Mouse (Mus musculus) neutrophil, adult 83 days (primary cell): Measurements from ENCODE around the gene Ube2dnl1. TPM values are rescaled to one million over a fixed set of nuclear protein-coding genes. Genes with fewer than 3 reads are reported as not detected.

ENCODE experiments used
- total RNA-seq, 2 experiments: library from RNA; stranded (reverse); gene quantifications; one replicate each; pipeline ENCODE4 v1.2.4; 2023

Ube2dnl1 gene
- total RNA-seq, result not detected

DNA sequence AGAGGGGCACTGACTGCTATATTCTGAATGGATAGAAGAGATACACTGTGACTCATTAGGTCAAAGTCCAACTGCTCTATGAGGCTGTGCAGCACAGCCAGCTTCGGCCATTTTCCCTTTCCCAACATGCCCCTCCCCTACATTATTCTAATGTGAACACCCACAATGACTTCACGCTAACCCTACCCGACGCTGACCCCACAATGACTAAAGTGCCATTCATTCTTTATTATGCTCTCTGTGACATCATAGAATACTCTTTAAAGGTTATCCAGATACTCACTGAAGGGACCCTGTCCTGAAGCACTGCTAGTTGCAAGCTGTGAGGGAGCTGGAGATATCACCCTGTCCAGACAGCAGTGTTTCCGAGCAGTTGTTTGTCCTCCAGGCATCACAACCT lies at the start of gene Ube2dnl1:
Ube2dnl1 (plus strand) TSS at position 301 of the 400 bp plus-strand sequence.

DNA sequence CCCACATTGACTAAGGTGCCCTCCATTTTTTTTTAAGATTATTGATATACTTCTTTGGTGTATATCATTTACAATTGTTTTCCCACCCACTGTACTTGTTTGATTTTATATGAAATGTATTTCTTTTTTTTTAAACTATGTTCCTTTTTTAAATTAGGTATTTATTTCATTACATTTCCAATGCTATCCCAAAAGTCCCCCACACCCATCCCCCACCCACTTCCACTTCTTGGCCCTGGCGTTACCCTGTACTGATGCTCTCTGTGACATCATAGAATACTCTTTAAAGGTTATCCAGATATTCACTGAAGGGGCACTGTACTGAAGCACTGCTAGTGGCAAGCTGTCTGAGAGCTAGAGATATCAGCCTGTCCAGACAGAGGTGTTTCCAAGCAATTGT lies 2.5 kb downstream of the Ube2dnl1 start, which contains the start of gene Ube2dnl2:
Ube2dnl2 (plus strand) TSS at position 301 of the 400 bp plus-strand sequence.

Other genes starting within 250 kb of the Ube2dnl1 start
- not detected for gene Ube2dnl2, start 2.6 kb downstream of the Ube2dnl1 start, total RNA-seq